Mouse (Mus musculus) ES-E14 (cell line): ENCODE data around the gene Sept9. TPM values are rescaled to one million over a fixed set of nuclear protein-coding genes. Genes with fewer than 3 reads are reported as not detected.

ENCODE experiments used
- DNase-seq: peaks from one replicate; pipeline ENCODE4 v3.0.0-alpha.2; 2013; ENCODE audit warnings: low read depth, low spot score
- H3K27ac ChIP-seq: 2 replicates; pipeline ENCODE4 v1.5.1; 2012; ENCODE audit warnings: low read depth, mild to moderate bottlenecking, low read length, moderate library complexity, mixed read lengths; ENCODE audit not compliant: poor library complexity, insufficient read depth, severe bottlenecking
- H3K36me3 ChIP-seq: 2 replicates; pipeline ENCODE4 v1.6.1; 2012; ENCODE audit warnings: mild to moderate bottlenecking, low read length, moderate library complexity, mixed read lengths; ENCODE audit not compliant: control insufficient read depth, poor library complexity, insufficient read depth, severe bottlenecking
- H3K4me1 ChIP-seq, 2 experiments: fragments of 150-350 bp in 1 of 2; sonication (generic) in 1 of 2; 2 replicates each; pipeline ENCODE4 v1.6.1; 2012; ENCODE audit warnings: low read length in 2 of 2, mild to moderate bottlenecking in 1 of 2, mixed read lengths in 1 of 2; ENCODE audit not compliant: control insufficient read depth in 2 of 2, insufficient read depth in 2 of 2, poor library complexity in 1 of 2
- H3K4me3 ChIP-seq, 2 experiments: fragments of 150-350 bp in 1 of 2; sonication (generic) in 1 of 2; 2 replicates each; pipeline ENCODE4 v1.5.1; 2012; ENCODE audit warnings: low read length in 2 of 2, low read depth in 1 of 2, mild to moderate bottlenecking in 1 of 2, mixed read lengths in 1 of 2; ENCODE audit not compliant: insufficient read depth in 1 of 2, poor library complexity in 1 of 2, severe bottlenecking in 1 of 2
- H3K9ac ChIP-seq: 2 replicates; pipeline ENCODE4 v1.6.1; 2012; ENCODE audit warnings: low read depth, mild to moderate bottlenecking, low read length, mixed read lengths; ENCODE audit not compliant: poor library complexity, insufficient read depth, severe bottlenecking
- H3K9me3 ChIP-seq: fragments of 150-350 bp; sonication (generic); 2 replicates; pipeline ENCODE4 v1.6.1; 2012; ENCODE audit warnings: low read depth, mild to moderate bottlenecking, low read length; ENCODE audit not compliant: control insufficient read depth, insufficient read depth
- CHD2 ChIP-seq: IDR thresholded peaks from 2 replicates; pipeline ENCODE4 v1.6.1; 2014; ENCODE audit warnings: mild to moderate bottlenecking, low read depth, low read length, inconsistent platforms
- HCFC1 ChIP-seq: IDR thresholded peaks from 2 replicates; pipeline ENCODE4 v1.6.1; 2012; ENCODE audit warnings: low read length, inconsistent platforms, borderline replicate concordance; ENCODE audit not compliant: insufficient read depth
- MAFK ChIP-seq: IDR thresholded peaks from 2 replicates; pipeline ENCODE4 v1.6.1; 2014; ENCODE audit warnings: mild to moderate bottlenecking, low read depth, low read length, inconsistent platforms; ENCODE audit not compliant: insufficient read depth
- ZC3H11A ChIP-seq: IDR thresholded peaks from 2 replicates; pipeline ENCODE4 v1.6.1; 2012; ENCODE audit warnings: low read depth, mild to moderate bottlenecking, inconsistent platforms, low read length, borderline replicate concordance
- ZNF384 ChIP-seq: IDR thresholded peaks from 2 replicates; pipeline ENCODE4 v1.6.1; 2012; ENCODE audit warnings: low read depth, low read length, inconsistent platforms
- in situ Hi-C, 2 experiments: fragments of 600-800 bp; cut with MboI; formaldehyde crosslinking; loops; one replicate each; pipeline ENCODE4 v1.15.1; 2025; ENCODE audit warnings: low sequenced_read_pairs in 2 of 2, inconsistent platforms in 1 of 2; ENCODE audit not compliant: unreplicated experiment in 2 of 2
- total RNA-seq: library from RNA; depleted of rRNA; stranded (reverse); fragments of 300-350 nt; gene quantifications from 2 replicates; pipeline ENCODE4 v1.2.3, GENCODE M21; 2012

The Sept9 gene
- total RNA-seq, 1 experiment, result 65.7 TPM

GRCm38 (mm10) chr11:117407651-117408441, 208.4 kb downstream of the Sept9 start:
- H3K36me3 ChIP-seq, result no peaks in the 10 kb centered on the region
- peak overlapping the region in 1 of 2 experiments; percentile 32; a peak in 2 of 4 replicates for H3K4me3 ChIP-seq
- H3K9ac ChIP-seq, result no peak overlapping the region
- no peaks in the 10 kb centered on the region for H3K9me3 ChIP-seq
- in situ Hi-C loops, result no loop called here
- 0 out of 2 replicates have a peak, but pooled peaks have one; percentile 53 for TF ChIP-seq ZNF384
- TF ChIP-seq MAFK, result no peak
- H3K4me1 ChIP-seq, result peaks cover 6 to 43% of the 10 kb centered on the region in 2 experiments; a peak in 2 of 4 replicates
- H3K27ac ChIP-seq, result no peak overlapping the region
- DNase-seq, result no peak

- peaks cover 6 to 42% of the 10 kb centered on the region in 2 experiments; a peak in 3 of 4 replicates for H3K4me1 ChIP-seq
- H3K27ac ChIP-seq, result no peak overlapping the region
- no peaks in the 10 kb centered on the region for H3K9me3 ChIP-seq
- TF ChIP-seq MAFK, result no peak
- no peak for DNase-seq
- in situ Hi-C loops, result no loop called here
- H3K4me3 ChIP-seq, result no peak overlapping the region
- H3K36me3 ChIP-seq, result no peaks in the 10 kb centered on the region
- no peak overlapping the region for H3K9ac ChIP-seq
These were observed 209.1 kb downstream of the Sept9 start for GRCm38 (mm10) chr11:117408442-117409031.

GRCm38 (mm10) chr11:117409331-117409730, 209.9 kb downstream of the Sept9 start:
- peaks cover 7 to 41% of the 10 kb centered on the region in 2 experiments; a peak in 3 of 4 replicates for H3K4me1 ChIP-seq
- H3K9me3 ChIP-seq, result no peaks in the 10 kb centered on the region
- H3K36me3 ChIP-seq, result no peaks in the 10 kb centered on the region
- in situ Hi-C loops, result no loop called here
- TF ChIP-seq CHD2 (no peak), MAFK (no peak), ZC3H11A (no peak), ZNF384 (no peak), HCFC1 (no peak)
- no peak overlapping the region for H3K9ac ChIP-seq
- no peak for DNase-seq
- no peak overlapping the region for H3K4me3 ChIP-seq
- H3K27ac ChIP-seq, result no peak overlapping the region

GRCm38 (mm10) chr11:117410059-117410458, 210.6 kb downstream of the Sept9 start:
- Histone ChIP-seq H3K9ac (no peak overlapping the region), H3K27ac (no peak overlapping the region), H3K36me3 (no peaks in the 10 kb centered on the region), H3K4me3 (no peak overlapping the region), H3K9me3 (no peaks in the 10 kb centered on the region), H3K4me1 (peaks cover 7 to 39% of the 10 kb centered on the region in 2 experiments; a peak in 3 of 4 replicates)
- DNase-seq, result no peak
- in situ Hi-C loops, result no loop called here
- TF ChIP-seq CHD2, result no peak
- TF ChIP-seq ZNF384, result no peak
- no peak for TF ChIP-seq MAFK
- no peak for TF ChIP-seq HCFC1
- no peak for TF ChIP-seq ZC3H11A
